Mouse (Mus musculus): ENCODE results near the gene 1700102P08Rik.

Gene 1700102P08Rik

GRCm38 (mm10) chr9:108392676-108393075 lies at the start of gene 1700102P08Rik:
TSS of gene 1700102P08Rik (plus strand) at chr9:108392805.
- DNase-seq (ENCODE audit: low spot score in 2 of 2): no peak

DNA sequence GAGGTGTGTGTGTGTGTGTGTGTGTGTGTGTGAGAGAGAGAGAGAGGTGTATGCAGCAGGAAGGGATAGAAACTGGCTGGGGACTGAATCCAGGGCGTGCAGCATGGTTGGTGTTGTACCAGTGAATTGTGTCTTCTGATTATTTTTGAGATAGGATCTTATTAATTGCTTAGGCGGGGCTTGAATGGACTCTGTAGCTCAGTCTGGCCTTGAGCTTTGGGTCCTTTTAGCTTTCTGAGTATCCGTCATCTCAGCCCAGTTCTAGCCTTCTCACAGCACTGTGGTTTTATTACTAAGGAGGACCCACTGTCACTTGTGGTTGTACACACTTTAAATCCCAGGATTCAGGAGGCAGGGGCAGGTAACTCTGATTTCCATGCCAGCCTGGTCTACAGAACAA lies 49.3 kb upstream of the 1700102P08Rik start:
- no peak for DNase-seq (ENCODE audit: low spot score in 2 of 2)

DNA sequence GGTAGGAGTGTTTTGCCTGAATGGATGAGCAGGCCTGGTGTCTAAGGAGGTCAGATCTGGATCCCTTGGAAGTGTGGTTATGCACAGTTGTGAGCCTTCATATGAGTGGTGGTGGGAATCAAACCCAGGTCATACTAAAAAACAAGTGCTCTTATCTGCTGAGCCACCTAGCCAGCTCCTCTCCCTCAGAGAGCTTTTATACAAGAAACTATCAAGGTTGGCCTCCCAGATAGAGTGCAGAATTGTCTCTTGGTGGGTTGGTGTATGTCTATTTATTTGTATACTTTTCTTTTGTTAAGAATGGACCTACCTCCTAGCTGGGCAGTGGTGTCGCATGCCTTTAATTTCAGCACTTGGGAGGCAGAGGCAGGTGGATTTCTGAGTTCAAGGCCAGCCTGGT lies 48.8 kb upstream of the 1700102P08Rik start:
- DNase-seq (ENCODE audit: low spot score in 2 of 2): no peak

DNA sequence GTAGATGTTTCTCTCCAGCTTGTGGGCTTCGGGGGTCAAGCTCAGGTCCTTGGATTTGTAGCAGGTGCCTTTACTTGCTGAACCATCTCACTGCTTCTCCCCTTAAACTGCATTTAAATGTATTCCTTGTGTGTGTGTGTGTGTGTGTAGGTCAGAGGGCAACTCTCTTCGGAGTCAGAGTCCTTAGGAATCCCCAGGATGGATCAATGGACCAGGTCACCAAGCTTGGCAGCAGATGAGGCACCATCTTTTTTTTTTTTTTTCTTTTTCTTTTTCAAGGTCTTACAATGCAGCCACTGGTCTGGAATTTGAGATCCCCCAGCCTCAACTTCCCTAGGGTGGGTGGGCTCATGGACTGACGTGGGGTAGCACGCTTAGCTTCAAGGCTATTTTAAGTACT lies 48.1 kb upstream of the 1700102P08Rik start:
- DNase-seq (ENCODE audit: low spot score in 2 of 2): no peak

DNA sequence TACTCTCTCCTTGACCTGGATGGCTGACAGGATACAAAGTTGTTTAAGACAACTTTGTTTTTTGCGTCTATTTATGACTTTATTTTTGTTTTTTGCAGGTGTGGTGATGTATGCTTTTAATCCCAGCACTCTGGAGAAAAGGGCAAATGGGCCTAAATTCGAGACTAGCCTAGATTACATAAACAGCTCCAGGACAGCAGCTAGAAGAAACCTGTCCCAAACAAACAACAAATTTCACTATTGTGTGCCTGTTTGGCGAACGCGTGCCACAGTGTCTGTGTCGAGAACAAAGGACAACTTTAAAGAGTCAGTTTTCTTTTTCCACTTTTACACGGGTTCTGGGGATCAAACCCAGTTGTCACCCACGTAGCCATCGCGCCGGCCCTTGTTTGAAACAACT lies 45.6 kb upstream of the 1700102P08Rik start:
- no peak for DNase-seq (ENCODE audit: low spot score in 2 of 2)

DNA sequence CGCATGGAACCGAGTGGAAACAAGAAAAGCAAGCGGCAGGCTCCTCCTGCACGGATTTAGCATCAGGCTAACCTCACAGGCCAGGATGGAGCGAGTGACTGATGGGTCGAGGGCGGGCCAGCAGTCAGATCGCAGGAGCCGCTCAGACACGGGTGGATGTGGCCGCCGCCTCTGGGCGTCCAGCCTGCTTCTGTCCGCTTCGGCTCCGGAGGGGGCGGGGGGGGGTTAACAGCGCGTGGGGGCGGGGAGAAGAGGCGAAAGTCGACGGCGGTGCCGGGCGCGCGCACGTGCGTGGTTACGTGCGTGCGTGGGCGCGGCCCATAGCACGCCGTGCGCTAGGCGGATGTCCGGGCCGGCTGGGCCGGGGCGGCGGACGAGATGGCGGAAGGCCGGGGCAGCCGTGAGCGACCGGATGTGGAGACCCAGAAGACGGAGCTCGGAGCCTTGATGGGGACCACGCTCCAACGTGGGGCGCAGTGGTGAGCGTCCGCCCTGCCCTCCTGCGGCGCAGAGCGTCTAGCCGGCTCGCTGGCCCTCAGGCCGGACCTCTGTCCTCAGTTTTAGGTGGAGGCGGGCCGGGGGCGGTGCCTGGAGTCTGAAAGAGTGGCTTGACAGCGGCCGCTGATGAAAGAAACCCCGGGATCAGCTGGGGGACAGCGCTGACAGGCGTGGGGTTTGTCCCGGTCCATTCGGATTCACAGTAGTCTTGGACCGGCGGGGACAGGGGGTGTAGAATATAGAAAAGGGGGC lies 44.9 kb upstream of the 1700102P08Rik start, which contains the start of gene Usp4:
Gene Usp4, plus strand, starts transcription at position 314 of the 750 bp plus-strand sequence.
- DNase-seq (ENCODE audit: low spot score in 2 of 2): peak; percentile 87 to 88

DNA sequence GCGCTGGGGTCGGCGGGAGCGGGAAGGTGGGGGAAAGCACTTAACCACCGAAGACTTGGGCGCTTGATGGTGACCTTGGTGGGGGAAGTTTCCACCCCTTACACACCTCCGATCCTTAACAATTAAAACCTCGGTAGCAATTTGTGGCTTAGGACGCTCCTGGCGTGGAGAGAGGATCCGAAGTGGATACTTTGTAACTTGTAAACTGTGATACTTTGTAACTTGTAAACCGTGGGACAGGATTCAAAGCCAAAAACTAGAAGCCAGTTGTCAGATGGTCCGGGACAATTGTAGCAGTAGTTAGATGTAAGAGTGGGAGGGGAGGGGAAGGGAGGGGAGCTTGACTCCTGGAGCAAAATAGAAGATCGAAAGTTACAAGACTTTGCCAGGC lies 44.3 kb upstream of the 1700102P08Rik start:
- DNase-seq (ENCODE audit: low spot score in 2 of 2): no peak

GRCm38 (mm10) chr9:108349727-108350126 lies 42.9 kb upstream of the 1700102P08Rik start:
- no peak for DNase-seq (ENCODE audit: low spot score in 2 of 2)

DNA sequence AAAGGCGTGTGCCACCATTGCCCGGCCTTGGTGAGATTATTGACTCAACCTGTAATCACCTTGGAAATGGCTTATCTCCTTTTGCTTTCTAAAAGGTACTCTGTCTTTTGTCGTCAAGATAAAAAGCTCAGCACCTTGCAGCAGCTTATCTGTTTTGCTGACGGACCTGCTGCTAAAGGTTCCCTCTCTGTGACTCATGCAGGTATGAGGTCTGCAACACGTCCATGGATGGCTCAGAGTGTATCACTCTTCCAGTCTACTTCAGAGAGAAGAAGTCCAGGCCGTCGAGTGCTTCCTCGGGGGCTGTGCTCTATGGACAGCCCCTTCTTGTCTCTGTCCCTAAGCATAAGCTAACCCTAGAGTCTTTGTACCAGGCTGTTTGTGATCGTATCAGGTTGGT lies 14.4 kb upstream of the 1700102P08Rik start:
- no peak for DNase-seq (ENCODE audit: low spot score in 2 of 2)

DNA sequence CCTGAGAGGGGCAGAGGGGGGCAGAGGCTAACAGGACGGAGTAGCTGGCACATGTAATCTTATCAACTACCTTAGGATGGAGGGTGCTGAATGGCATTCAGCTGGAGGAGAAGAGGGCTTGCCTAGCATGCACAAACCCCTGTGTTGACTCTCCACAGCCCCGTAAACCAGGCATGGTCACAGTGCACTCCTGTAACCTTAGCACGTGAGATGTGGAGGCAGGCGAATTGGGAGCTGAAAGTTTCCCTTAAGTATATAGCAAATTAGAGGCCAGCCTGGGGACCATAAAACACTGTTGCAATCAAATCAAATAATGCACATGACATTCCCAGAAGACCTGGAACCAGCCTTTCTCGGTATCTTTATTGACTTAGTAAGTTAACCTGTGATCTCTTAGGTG lies 13.9 kb upstream of the 1700102P08Rik start:
- DNase-seq (ENCODE audit: low spot score in 2 of 2): no peak

DNA sequence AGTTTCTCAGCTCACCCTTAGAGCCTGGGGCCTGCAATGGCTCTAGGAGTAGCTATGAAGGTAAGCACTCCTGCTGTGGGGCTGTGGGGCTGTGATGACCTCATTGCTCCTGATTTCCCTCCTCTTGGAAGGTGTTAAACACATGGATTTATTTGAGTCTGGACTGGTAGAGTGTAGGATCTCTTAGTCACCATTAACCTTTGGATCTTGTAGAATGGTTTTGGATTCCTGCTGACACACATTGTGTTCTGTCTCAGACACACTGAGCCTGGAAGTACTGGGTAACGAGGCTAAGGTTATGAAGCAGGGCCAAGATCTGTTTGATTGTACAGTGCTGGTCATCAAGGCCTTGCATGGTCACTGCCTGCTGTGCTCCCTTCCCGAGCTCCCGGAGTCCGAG lies 13.3 kb upstream of the 1700102P08Rik start:
- no peak for DNase-seq (ENCODE audit: low spot score in 2 of 2)

GRCm38 (mm10) chr9:108381382-108381781 lies 11.2 kb upstream of the 1700102P08Rik start:
- no peak for DNase-seq (ENCODE audit: low spot score in 2 of 2)

- DNase-seq (ENCODE audit: low spot score in 2 of 2): no peak
Observed at GRCm38 (mm10) chr9:108385006-108385405, 7.6 kb upstream of the 1700102P08Rik start.

GRCm38 (mm10) chr9:108386816-108387215 lies 5.8 kb upstream of the 1700102P08Rik start:
- DNase-seq (ENCODE audit: low spot score in 2 of 2): no peak

GRCm38 (mm10) chr9:108388601-108389000 lies 4.0 kb upstream of the 1700102P08Rik start:
- no peak for DNase-seq (ENCODE audit: low spot score in 2 of 2)

- DNase-seq (ENCODE audit: low spot score in 2 of 2): no peak
Observed at GRCm38 (mm10) chr9:108389220-108389619, 3.4 kb upstream of the 1700102P08Rik start.

GRCm38 (mm10) chr9:108394191-108394590 lies 1.6 kb downstream of the 1700102P08Rik start:
- no peak for DNase-seq (ENCODE audit: low spot score in 2 of 2)

DNA sequence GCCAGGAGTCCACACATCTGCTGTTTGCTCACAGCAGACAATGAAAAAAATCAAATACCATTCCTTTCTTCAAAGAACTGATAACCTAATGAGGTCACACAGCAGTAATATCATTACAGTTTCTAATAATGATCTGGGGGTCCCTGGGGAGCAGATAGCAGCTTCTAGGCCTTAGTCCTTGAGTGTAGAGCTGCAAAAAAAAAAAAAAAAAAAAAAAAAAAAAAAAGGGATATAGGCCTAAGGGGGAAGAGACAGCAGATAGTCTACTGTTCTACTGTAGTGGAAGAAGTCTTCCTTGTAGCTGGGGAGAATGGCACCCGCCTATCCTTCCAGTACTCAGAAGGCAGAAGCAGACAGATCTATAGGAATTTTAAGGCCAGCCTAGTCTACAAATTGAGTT lies 2.8 kb downstream of the 1700102P08Rik start:
- no peak for DNase-seq (ENCODE audit: low spot score in 2 of 2)

- DNase-seq (ENCODE audit: low spot score in 2 of 2): no peak
Observed at GRCm38 (mm10) chr9:108398324-108398723, 5.7 kb downstream of the 1700102P08Rik start.

DNA sequence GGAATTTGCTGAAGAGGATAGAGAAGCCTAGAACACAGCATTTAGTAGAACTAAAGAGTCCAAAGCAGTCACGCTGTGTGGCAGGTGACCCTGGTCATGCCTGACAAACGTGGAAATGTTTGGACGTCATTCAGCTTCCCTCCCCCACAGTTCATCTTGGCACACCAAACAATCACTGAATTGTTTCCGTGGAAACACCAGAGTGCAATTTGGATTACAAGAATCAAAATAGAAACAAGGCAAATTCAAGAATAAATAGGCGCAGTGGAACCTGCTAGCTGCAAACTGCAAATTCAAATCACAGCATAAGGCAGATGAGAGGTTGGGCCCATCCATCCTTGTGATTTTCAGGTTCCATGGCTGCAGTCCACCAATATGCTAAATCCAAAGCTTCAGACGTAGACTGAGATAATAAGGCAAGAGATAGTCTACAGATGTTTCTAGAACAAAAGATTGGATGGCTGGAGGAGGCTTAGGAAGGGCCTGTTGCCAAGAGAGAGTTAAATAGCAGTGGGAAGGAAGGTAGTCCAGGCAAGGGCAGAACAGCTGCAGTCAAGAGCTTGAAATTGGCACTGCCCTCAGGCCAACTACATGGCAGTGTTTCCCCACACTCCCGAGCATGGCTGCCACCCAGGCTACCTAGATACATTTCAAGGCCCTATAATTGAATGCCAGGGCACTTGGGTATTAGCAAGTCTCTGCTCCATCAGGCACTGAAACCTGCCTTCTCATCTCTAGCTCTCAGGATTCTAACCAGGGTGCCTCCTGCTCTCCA lies 8.8 kb downstream of the 1700102P08Rik start:
- DNase-seq (ENCODE audit: low spot score in 2 of 2): no peak

DNA sequence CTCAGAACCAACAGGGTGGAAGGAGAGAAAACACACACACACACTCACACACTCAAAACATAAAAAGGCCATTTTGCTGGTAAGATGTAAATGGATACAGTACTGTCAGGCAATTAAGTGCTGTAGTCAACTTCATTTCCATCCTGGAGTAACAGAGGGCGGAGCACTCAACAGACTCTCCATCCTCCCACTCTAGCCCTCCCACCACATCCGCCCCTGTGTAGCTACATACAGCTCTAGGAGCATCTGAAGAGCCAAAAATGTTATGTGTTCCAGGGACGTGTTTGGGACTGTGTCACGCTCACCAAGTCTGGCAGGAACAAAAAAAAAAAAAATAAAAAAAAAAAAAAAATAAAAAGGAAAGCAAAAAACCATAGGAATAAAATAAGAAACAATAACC lies 10.5 kb downstream of the 1700102P08Rik start:
- no peak for DNase-seq (ENCODE audit: low spot score in 2 of 2)

DNA sequence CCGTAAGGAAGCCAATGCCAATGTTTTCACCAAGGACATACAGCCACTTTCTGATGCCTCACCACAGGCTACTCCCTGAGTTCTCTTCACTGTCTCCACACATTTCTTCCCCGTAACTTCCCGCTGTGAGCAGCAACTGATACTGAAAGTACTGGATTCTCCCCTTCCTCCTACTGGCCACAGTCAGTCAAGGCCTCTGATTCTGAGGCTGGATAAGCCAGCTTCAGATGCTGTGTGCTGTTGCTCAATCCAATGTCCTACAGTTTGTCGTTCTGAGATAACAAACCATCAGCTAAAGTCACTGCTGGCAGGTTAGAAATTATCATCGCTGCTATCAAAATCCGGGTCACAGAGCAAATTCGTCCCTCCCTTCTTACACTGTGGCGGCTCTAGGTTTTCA lies 11.8 kb downstream of the 1700102P08Rik start:
- no peak for DNase-seq (ENCODE audit: low spot score in 2 of 2)

GRCm38 (mm10) chr9:108409535-108409934 lies 16.9 kb downstream of the 1700102P08Rik start:
- no peak for DNase-seq (ENCODE audit: low spot score in 2 of 2)

Data from urinary bladder, postnatal 4 days (tissue).